Mouse (Mus musculus) frontal cortex, adult (tissue): ENCODE results near the gene Dnm2.

Source experiments
- ATAC-seq: cut with Nextera tagmentation; 2 replicates; pipeline ENCODE4 v1.9.2; 2017; ENCODE audit warnings: mild to moderate bottlenecking, moderate library complexity, mixed read lengths; ENCODE audit not compliant: low TSS enrichment

Gene Dnm2

DNA sequence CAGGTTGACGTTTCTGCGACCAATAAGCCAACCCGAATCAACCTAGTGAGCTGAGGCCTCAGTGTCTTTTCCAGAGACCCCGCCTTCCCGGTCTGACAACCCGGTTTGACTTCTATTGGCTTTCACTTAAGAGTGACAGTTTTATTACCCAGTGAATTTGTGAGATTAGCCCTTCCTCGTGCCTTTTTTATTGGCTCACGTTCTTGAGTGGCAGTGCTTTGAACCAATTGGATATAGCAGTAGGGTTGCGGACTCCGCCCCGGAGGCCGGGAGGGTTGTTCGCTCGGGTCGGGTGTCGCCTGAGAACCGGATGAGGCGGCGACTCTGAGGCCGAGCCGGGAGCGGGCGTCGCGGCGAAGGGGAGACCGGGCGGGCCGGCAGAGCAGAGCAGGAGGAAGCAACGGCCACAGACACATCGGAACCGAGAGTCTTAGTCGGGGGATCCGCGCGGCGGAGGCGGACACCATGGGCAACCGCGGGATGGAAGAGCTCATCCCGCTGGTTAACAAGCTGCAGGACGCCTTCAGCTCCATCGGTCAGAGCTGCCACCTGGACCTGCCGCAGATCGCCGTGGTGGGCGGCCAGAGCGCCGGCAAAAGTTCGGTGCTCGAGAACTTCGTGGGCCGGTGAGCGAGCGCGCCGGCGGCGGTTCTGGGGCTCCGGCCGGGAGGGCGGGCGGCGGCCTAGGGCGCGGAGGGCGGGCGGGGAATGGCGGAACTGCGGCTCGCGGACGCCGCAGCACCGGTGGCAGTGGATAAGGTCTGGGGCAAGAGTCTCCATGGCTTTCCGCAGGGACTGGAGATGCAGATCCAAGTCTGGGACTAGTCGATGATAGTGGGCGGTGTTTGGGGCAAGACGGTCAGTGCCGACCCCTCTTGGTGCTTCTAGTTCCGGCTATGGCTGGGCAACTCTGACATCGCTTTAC is at the start of gene Dnm2:
Gene Dnm2 (plus strand): TSS at position 278 of the 925 bp plus-strand sequence.
- ATAC-seq = peak; percentile 95

- ATAC-seq = no peak
These were observed 45.5 kb upstream of the Dnm2 start for GRCm38 (mm10) chr9:21379195-21379594.

DNA sequence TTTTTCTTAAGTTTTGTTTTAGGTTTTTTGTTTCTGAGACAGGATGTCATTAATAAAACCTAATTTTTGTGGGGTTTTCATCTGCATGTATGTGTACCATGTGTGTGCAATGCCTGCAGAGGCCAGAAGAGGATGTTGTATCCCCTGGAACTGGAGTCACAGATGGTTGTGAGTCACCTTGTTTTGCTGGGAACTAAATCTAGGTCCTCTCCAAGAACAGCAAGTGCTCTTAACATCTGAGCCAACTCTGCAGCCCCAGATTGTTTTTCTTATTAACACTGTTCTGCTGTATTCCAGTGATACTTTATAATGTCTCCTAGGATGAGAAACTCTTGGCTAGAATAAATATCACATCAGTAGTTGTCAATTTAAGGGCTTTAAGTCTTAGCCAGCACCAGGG is 43.8 kb upstream of the Dnm2 start:
- ATAC-seq = peak; percentile 24; the same call in 1 of the 2 replicates

GRCm38 (mm10) chr9:21383966-21384365 is 40.7 kb upstream of the Dnm2 start:
- ATAC-seq = no peak

DNA sequence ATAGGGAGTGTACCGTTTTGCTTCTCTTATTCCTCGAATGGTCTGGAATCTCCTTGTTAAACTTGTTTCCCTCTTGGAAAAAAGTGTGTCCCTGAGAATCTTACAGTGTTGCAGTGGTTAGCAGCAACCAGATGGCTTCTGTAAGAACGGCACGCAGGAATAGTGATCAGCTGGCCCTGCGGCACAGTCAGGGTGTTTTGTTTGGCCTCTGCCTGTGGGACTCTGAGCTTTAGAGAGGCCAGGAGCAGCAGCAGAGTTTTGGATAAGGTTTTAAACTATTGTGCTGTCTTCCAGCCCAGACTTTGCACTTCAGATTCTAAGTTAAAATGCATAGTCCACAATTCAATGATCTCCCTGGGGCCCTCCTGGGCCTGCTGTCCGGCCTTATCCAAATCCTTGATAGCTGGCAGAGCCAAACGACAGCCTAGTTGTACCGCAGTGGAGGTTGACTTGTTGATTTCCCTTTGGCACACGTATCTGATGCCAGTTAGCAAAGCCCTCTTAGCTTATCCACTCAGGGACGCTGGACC is 32.0 kb upstream of the Dnm2 start:
- no peak for ATAC-seq

- no peak for ATAC-seq
These were observed 29.0 kb upstream of the Dnm2 start for GRCm38 (mm10) chr9:21395692-21396091.

DNA sequence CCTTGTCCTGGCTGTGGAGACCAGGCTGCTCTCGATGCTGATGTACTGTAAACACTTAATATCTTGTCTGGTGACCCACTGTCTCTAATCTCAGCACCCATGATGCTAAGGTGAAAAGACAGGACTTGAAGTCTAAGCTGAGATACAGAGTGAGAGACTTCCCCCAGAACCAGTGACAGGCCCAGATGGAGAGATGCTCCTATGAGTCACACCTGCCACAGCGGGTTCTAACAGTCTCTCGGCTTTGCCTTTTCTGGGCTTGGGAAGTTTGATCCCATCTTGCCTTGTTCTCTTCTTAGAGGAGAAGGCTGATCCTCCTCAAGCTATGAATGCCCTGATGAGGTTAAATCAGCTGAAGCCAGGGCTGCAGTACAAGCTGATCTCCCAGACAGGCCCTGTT is 27.5 kb upstream of the Dnm2 start:
- ATAC-seq = peak; percentile 62; the same call in 1 of the 2 replicates

GRCm38 (mm10) chr9:21401042-21401441 is 23.7 kb upstream of the Dnm2 start:
- ATAC-seq = no peak

- ATAC-seq = no peak
These were observed 21.9 kb upstream of the Dnm2 start for GRCm38 (mm10) chr9:21402764-21403253.

- ATAC-seq = no peak
These were observed 21.0 kb upstream of the Dnm2 start for GRCm38 (mm10) chr9:21403745-21404144.

- ATAC-seq = no peak
These were observed 19.2 kb upstream of the Dnm2 start for GRCm38 (mm10) chr9:21405525-21405924.

GRCm38 (mm10) chr9:21407951-21408350 is 16.8 kb upstream of the Dnm2 start:
- no peak for ATAC-seq

- ATAC-seq = no peak
These were observed 16.1 kb upstream of the Dnm2 start for GRCm38 (mm10) chr9:21408624-21409023.

DNA sequence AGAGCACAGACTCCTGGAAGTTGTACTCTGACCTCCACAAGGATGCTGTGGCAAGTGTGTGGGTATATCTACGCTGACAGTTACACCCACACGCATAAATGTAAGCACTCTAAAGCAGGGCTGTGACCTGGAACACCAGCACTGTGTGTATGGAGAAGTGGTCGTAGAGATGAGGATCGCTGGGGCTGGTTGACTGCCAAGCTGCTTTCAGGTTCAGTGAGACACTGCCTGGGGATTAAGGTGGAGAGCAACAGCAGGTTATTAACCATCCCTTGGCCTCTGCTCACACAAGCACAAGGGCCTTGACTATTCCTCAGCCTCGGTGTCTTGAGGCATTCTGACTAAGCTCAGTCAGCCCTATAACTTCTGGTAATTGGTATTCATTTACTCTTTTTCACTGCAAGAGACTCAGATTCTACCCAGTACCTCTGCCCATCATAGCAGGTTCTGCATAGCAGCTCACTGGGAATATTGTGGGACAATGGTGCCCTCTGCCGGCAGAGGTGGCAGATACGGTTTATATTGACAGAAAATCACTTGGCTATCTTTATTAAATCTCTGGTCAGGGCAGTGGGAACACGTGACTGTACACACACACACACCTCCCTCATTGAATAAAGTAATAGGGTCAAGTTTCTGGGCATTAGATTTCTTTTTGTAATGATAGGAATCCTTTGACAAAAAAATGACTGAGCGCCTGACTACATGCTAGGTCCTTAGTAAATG is 15.0 kb upstream of the Dnm2 start:
- ATAC-seq = peak; percentile 41; the same call in 1 of the 2 replicates

DNA sequence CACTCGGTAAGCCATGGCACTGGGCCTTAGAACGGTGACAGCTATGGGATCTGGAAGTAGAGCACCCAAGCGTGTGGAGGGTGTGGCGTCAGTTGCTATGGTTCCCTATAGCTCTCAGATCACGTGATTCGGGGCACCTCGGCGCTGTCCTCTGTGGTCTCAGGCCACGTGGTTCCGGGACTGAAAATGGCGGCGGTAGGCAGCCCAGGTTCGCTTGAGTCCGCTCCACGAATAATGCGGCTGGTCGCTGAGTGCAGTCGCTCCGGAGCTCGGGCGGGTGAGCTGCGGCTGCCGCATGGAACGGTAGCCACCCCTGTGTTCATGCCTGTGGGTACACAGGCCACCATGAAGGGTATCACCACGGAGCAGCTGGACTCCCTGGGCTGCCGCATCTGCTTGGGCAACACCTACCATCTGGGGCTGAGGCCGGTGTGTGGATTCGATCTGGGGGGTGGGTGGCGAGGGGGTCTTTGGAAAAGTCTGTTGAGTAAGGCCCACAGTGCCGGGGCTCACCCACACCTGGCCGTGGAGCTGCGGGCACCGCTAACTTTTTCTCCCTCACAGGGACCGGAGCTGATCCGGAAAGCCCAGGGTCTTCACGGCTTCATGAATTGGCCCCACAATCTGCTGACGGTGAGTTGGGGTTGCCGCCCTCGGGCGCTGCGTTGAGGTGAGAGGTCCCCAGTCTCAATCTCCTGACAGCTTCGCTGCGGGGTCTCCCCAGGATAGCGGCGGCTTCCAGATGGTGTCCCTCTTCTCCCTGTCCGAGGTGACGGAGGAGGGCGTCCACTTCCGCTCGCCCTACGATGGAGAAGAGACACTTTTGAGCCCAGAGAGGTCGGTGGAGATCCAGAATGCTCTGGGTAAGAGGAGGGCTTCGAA is 12.8 kb upstream of the Dnm2 start, which contains the start of gene Qtrt1:
Gene Qtrt1 (plus strand): TSS at position 169 of the 882 bp plus-strand sequence.
- ATAC-seq = peak; percentile 92

GRCm38 (mm10) chr9:21417866-21418265 is 6.8 kb upstream of the Dnm2 start:
- no peak for ATAC-seq

- no peak for ATAC-seq
These were observed 5.1 kb upstream of the Dnm2 start for GRCm38 (mm10) chr9:21419646-21420045.

GRCm38 (mm10) chr9:21425556-21425945 is 843 bp downstream of the Dnm2 start:
- no peak for ATAC-seq

DNA sequence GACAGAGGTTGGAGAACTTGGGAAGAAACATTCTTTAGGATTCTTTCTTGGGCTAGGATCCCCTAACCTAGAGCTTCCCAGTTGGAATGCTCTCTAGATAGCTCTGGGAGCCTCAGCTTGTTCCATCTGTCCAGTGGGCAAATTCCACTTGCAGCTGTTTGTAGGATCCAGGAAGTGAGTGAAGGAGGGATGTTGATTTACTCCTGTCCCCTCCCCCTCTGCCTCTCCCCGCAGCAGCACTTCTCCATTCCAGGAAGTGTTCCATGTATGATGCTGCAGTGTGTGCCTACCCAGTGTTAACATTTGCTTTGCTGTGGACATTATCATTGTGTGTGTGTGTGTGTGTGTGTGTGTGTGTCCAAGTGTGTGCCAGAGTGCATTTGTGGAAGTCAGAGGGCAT is 1.3 kb downstream of the Dnm2 start:
- no peak for ATAC-seq

GRCm38 (mm10) chr9:21426525-21426924 is 1.8 kb downstream of the Dnm2 start:
- no peak for ATAC-seq

DNA sequence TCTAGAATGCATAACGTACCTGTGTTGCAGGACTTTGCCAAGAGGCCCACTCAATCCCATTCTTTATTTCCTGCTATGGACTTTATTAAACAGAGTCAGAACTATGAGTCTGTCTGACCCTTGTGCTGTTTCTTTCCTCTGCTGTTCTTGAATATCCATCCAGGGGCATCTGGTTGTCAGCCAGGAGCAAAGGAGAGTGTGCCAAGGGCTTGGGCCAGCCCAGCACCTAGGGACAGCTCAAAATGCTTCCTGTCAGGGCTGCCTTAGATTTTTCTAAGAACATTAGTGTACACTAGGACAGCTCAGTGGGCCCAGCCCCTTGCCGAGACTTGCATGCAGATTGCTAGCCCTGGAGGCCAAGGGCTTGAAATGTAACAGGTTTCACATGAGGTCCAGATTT is 3.1 kb downstream of the Dnm2 start:
- no peak for ATAC-seq
